Mouse (Mus musculus): ENCODE data around the gene Nup62. TPM values are rescaled to one million over a fixed set of nuclear protein-coding genes. Genes with fewer than 3 reads are reported as not detected.

The Nup62 gene
- polyA plus RNA-seq, 1 experiment from 2014 or later: 83.6 TPM

- Histone ChIP-seq H3K9ac (no peak overlapping the region), H3K4me2 (no peak overlapping the region), H3K4me3 (peak overlapping the region; percentile 72; the same call in 1 of the 2 replicates), H3K4me1 (peaks cover 69% of the 10 kb centered on the region), H3K36me3 (peaks cover 23% of the 10 kb centered on the region), H3K27me3 (no peaks in the 10 kb centered on the region), H3K27ac (no peak overlapping the region), H3K9me3 (no peaks in the 10 kb centered on the region)
- 88% methylated on average over 12 of the region's 12 CpGs for WGBS
- ATAC-seq (ENCODE audit: insufficient number of reproducible peaks, low FRiP score, low TSS enrichment, low read depth): no peak
Observed at GRCm38 (mm10) chr7:44851625-44852234, 35.8 kb downstream of the Nup62 start.

DNA sequence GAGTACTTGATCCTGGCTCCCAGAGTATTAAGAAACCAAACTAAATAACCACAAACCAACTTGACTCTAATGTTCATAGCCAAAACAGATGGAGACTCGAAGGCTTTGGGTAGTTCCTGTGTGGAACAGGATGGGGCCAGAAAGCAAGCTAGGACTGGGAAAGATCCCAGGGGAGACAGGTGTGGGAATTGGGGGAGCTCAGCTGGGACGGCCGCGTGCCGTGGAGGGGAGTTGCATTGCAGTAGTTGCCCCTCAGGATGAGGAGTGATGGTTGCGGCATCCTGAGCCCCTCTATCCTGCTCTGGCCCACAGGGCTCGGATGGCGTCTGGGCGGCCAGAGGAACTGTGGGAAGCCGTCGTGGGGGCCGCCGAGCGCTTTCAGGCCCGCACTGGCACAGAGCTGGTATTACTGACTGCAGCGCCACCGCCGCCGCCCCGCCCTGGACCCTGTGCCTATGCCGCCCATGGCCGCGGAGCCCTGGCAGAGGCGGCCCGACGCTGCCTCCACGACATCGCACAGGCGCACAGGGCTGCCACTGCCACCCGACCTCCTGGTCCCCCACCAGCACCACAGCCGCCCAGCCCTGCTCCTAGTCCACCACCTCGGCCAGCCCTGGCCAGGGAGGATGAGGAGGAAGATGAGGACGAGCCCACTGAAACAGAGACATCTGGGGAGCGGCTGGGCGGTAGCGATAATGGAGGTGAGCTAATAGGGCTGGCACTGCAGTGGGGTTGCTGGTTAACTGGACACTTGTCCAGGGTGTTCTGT is 36.6 kb downstream of the Nup62 start:
- no peak for ATAC-seq (ENCODE audit: insufficient number of reproducible peaks, low FRiP score, low TSS enrichment, low read depth)
- Histone ChIP-seq H3K27me3 (no peaks in the 10 kb centered on the region), H3K4me1 (peaks cover 66% of the 10 kb centered on the region), H3K27ac (no peak overlapping the region), H3K4me3 (no peak overlapping the region), H3K4me2 (no peak overlapping the region), H3K36me3 (peaks cover 20% of the 10 kb centered on the region), H3K9ac (no peak overlapping the region), H3K9me3 (no peaks in the 10 kb centered on the region)
- 89% methylated on average over 35 of the region's 36 CpGs for WGBS

- H3K4me2 ChIP-seq: no peak overlapping the region
- no peak overlapping the region for H3K4me3 ChIP-seq
- H3K9ac ChIP-seq: no peak overlapping the region
- H3K27ac ChIP-seq: no peak overlapping the region
- 91% methylated on average over 2 of the region's 2 CpGs for WGBS
- H3K9me3 ChIP-seq: no peaks in the 10 kb centered on the region
- peaks cover 66% of the 10 kb centered on the region for H3K4me1 ChIP-seq
- no peaks in the 10 kb centered on the region for H3K27me3 ChIP-seq
- ATAC-seq (ENCODE audit: insufficient number of reproducible peaks, low FRiP score, low TSS enrichment, low read depth): no peak
- peaks cover 20% of the 10 kb centered on the region for H3K36me3 ChIP-seq
Observed at GRCm38 (mm10) chr7:44853065-44853464, 37.2 kb downstream of the Nup62 start.

- Histone ChIP-seq H3K27me3 (no peaks in the 10 kb centered on the region), H3K4me2 (peak overlapping the region; percentile 86), H3K36me3 (peaks cover 20% of the 10 kb centered on the region), H3K9ac (peak overlapping the region; percentile 51), H3K4me3 (peak overlapping the region; percentile 48), H3K27ac (peak overlapping the region; percentile 93), H3K9me3 (no peaks in the 10 kb centered on the region), H3K4me1 (peaks cover 71% of the 10 kb centered on the region)
- WGBS: 24% methylated on average over 26 of the region's 26 CpGs
- ATAC-seq (ENCODE audit: insufficient number of reproducible peaks, low FRiP score, low TSS enrichment, low read depth): no peak
Observed at GRCm38 (mm10) chr7:44853596-44854355, 37.9 kb downstream of the Nup62 start.

DNA sequence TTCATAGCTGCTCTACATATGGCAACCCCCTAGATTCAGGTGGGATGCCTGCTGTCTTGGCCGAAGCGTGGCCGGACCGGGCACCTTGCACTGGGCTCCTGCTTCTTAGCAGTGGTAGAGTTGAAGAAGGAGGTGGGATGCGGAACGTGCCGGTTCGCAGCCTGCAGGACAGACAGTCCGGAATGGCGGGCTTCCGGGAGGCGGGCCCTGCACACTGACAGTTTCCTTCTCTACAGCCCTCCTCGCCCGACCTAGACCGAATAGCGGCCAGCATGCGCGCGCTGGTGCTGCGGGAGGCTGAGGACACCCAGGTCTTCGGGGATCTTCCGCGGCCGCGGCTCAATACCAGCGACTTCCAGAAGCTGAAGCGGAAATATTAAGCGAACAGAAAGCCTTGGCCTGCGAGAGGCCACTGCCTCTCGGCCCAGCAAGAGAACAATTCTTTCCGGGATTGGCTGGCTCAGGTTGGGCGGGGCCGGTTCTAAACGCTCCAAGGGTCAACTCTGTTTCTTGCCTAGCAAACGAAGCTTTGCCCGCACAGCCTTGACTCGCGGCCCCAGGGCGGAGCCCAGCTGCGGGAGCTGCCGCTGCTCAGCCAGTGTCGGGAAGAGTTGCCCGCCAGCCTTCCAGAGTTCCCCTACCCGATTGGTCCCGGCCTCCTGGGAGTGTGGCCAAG is 38.6 kb downstream of the Nup62 start:
- H3K4me2 ChIP-seq: peak overlapping the region; percentile 86
- peaks cover 73% of the 10 kb centered on the region for H3K4me1 ChIP-seq
- no peaks in the 10 kb centered on the region for H3K9me3 ChIP-seq
- H3K36me3 ChIP-seq: peaks cover 20% of the 10 kb centered on the region
- H3K27me3 ChIP-seq: no peaks in the 10 kb centered on the region
- H3K4me3 ChIP-seq: peak overlapping the region; percentile 48
- peak; percentile 12 for ATAC-seq (ENCODE audit: insufficient number of reproducible peaks, low FRiP score, low TSS enrichment, low read depth)
- H3K27ac ChIP-seq: peak overlapping the region; percentile 93
- peak overlapping the region; percentile 51 for H3K9ac ChIP-seq
- WGBS: 1% methylated on average over 45 of the region's 45 CpGs

GRCm38 (mm10) chr7:44855036-44855435 is 39.1 kb downstream of the Nup62 start:
- no peak for ATAC-seq (ENCODE audit: insufficient number of reproducible peaks, low FRiP score, low TSS enrichment, low read depth)
- 40% methylated on average over 10 of the region's 10 CpGs for WGBS
- peak overlapping the region; percentile 93 for H3K27ac ChIP-seq
- H3K36me3 ChIP-seq: peaks cover 20% of the 10 kb centered on the region
- H3K27me3 ChIP-seq: no peaks in the 10 kb centered on the region
- peak overlapping the region; percentile 48 for H3K4me3 ChIP-seq
- H3K4me1 ChIP-seq: peaks cover 73% of the 10 kb centered on the region
- H3K4me2 ChIP-seq: peak overlapping the region; percentile 86
- H3K9me3 ChIP-seq: no peaks in the 10 kb centered on the region
- peak overlapping the region; percentile 51; the same call in 1 of the 2 replicates for H3K9ac ChIP-seq

- H3K27me3 ChIP-seq: no peaks in the 10 kb centered on the region
- H3K36me3 ChIP-seq: peaks cover 18% of the 10 kb centered on the region
- peaks cover 74% of the 10 kb centered on the region for H3K4me1 ChIP-seq
- no peaks in the 10 kb centered on the region for H3K9me3 ChIP-seq
- peak overlapping the region; percentile 95 for H3K27ac ChIP-seq
- 60% methylated on average over 9 of the region's 9 CpGs for WGBS
- peak overlapping the region; percentile 68 for H3K4me3 ChIP-seq
- ATAC-seq (ENCODE audit: insufficient number of reproducible peaks, low FRiP score, low TSS enrichment, low read depth): no peak
- peak overlapping the region; percentile 91 for H3K4me2 ChIP-seq
- no peak overlapping the region for H3K9ac ChIP-seq
Observed at GRCm38 (mm10) chr7:44856265-44856916, 40.5 kb downstream of the Nup62 start.

DNA sequence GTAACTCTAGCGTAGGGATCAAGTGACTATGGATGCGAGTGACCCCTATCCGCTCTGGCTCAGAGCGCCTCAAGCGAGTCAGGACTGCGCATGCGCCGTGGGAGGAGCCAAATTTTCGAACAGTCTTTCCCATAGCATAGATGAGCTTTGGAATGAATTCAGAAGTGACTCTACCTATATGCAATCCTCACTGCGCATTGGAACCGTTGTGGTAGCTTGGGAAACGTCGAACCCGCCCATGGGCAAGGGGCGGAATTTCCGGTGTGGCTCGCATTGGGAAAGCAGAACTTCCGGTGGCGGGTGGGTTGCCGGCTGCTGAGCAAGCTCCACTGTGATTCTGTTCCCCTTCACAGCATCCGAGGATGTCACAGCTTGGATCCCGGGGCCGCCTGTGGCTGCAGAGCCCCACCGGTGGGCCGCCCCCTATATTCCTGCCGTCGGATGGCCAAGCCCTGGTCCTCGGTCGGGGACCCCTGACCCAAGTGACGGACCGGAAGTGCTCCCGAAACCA is 41.2 kb downstream of the Nup62 start, which contains the start of gene Pnkp:
Gene Pnkp, plus strand, starts transcription at position 98 of the 511 bp plus-strand sequence.
- Histone ChIP-seq H3K9ac (peak within 1 kb of the TSS; percentile 76), H3K9me3 (no peaks in the 10 kb centered on the region), H3K27ac (peak within 1 kb of the TSS; percentile 95), H3K27me3 (no peaks in the 10 kb centered on the region), H3K4me3 (peak within 1 kb of the TSS; percentile 68), H3K36me3 (peaks cover 20% of the 10 kb centered on the region), H3K4me1 (peaks cover 70% of the 10 kb centered on the region), H3K4me2 (peak within 1 kb of the TSS; percentile 91)
- WGBS: under 1% methylated on average over 32 of the region's 32 CpGs
- ATAC-seq (ENCODE audit: insufficient number of reproducible peaks, low FRiP score, low TSS enrichment, low read depth): peak; percentile 31

DNA sequence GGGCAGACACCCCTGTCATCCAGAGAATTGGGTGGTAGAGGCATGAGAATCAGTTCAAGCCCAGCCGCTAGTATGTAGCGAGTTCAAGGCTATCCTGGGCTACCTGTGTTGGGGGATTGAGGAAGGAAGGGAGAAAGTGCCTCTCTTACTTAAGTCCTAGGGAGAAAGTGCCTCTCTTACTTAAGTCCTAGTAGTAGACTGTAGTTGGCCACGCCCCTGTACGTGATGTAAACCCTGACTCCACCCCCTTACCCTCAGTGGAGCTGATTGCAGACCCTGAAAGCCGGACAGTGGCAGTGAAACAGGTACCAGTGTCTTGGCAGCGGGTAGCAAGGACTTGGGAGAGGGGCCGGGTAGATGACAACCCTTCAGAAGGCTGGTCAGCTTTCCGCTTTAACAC is 42.0 kb downstream of the Nup62 start:
- H3K4me3 ChIP-seq: peak overlapping the region; percentile 68
- H3K4me2 ChIP-seq: peak overlapping the region; percentile 91
- H3K9me3 ChIP-seq: no peaks in the 10 kb centered on the region
- H3K36me3 ChIP-seq: peaks cover 20% of the 10 kb centered on the region
- no peak for ATAC-seq (ENCODE audit: insufficient number of reproducible peaks, low FRiP score, low TSS enrichment, low read depth)
- H3K4me1 ChIP-seq: peaks cover 66% of the 10 kb centered on the region
- H3K27ac ChIP-seq: peak overlapping the region; percentile 95
- 28% methylated on average over 8 of the region's 8 CpGs for WGBS
- peak overlapping the region; percentile 76; the same call in 1 of the 2 replicates for H3K9ac ChIP-seq
- no peaks in the 10 kb centered on the region for H3K27me3 ChIP-seq

DNA sequence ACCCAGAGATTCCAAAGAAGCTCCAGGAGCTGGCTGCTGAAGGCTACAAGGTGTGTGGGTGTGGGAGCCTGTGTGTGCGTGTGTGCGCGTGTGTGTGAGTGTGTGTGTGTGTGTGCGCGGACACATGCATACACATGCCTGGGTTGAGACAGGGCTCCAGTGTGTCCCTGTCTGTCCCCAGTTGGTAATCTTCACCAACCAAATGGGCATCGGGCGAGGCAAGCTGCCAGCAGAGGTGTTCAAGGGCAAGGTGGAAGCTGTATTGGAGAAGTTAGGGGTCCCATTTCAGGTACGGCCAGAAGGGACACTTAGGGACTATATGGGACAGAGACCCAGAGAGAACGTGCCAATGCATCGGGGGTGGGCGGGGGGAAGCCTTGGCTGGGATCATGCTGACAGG is 44.0 kb downstream of the Nup62 start:
- no peak for ATAC-seq (ENCODE audit: insufficient number of reproducible peaks, low FRiP score, low TSS enrichment, low read depth)
- Histone ChIP-seq H3K4me1 (peaks cover 60% of the 10 kb centered on the region), H3K4me2 (no peak overlapping the region), H3K9me3 (no peaks in the 10 kb centered on the region), H3K4me3 (no peak overlapping the region), H3K9ac (no peak overlapping the region), H3K36me3 (peaks cover 35% of the 10 kb centered on the region), H3K27ac (no peak overlapping the region), H3K27me3 (no peaks in the 10 kb centered on the region)
- 91% methylated on average over 11 of the region's 11 CpGs for WGBS

Measured in limb, embryonic 15.5 days (tissue).